Mouse (Mus musculus) small intestine, adult 2 months (tissue): ENCODE measurements around the gene Kcnd3. TPM values are rescaled to one million over a fixed set of nuclear protein-coding genes. Genes with fewer than 3 reads are reported as not detected.

Source experiments
- H3K27ac ChIP-seq: fragments of 200-500 bp; 2 replicates; pipeline ENCODE4 v1.5.1; 2012; ENCODE audit warnings: low read depth, low read length, control low read depth, inconsistent platforms; ENCODE audit not compliant: insufficient read depth
- H3K27me3 ChIP-seq: fragments of 200-500 bp; 2 replicates; pipeline ENCODE4 v1.6.1; 2012; ENCODE audit warnings: mild to moderate bottlenecking, moderate library complexity, low read length, inconsistent platforms; ENCODE audit not compliant: control insufficient read depth, insufficient read depth
- H3K36me3 ChIP-seq: fragments of 200-500 bp; 2 replicates; pipeline ENCODE4 v1.6.1; 2012; ENCODE audit warnings: mild to moderate bottlenecking, low read length, control low read depth, inconsistent platforms; ENCODE audit not compliant: control insufficient read depth, insufficient read depth
- H3K4me1 ChIP-seq: fragments of 200-500 bp; 2 replicates; pipeline ENCODE4 v1.6.1; 2012; ENCODE audit warnings: low read length, inconsistent platforms, mixed read lengths; ENCODE audit not compliant: control insufficient read depth, insufficient read depth, insufficient read length
- H3K4me3 ChIP-seq: fragments of 200-500 bp; 2 replicates; pipeline ENCODE4 v1.5.1; 2012; ENCODE audit warnings: low read depth, mild to moderate bottlenecking, control low read depth, inconsistent platforms, low read length, moderate library complexity
- CTCF ChIP-seq: fragments of 200-500 bp; IDR thresholded peaks from 2 replicates; pipeline ENCODE4 v1.5.1; 2012; ENCODE audit warnings: low read depth, mild to moderate bottlenecking, control low read depth, inconsistent platforms, low read length, moderate library complexity, mixed read lengths; ENCODE audit not compliant: insufficient replicate concordance, insufficient read length; ENCODE audit errors: extremely low read depth
- POLR2A ChIP-seq: fragments of 200-500 bp; IDR thresholded peaks from 2 replicates; pipeline ENCODE4 v1.6.1; 2012; ENCODE audit warnings: low read depth, mild to moderate bottlenecking, control low read depth, inconsistent platforms, low read length, moderate library complexity
- WGBS: fragments of 180-500 bp; shearing (Covaris S2); methylation state at CpG from one replicate; pipeline ENCODE4 v1.1.7; 2018; 5-methylcytosine and 5-hydroxymethylcytosine counted together
- polyA plus RNA-seq: library from polyadenylated mRNA; depleted of rRNA; stranded (reverse); fragments of >200 nt; gene quantifications from 2 replicates; pipeline ENCODE4 v1.2.3, GENCODE M21; 2012

The Kcnd3 gene
- polyA plus RNA-seq, 1 experiment = 1.5 TPM

DNA sequence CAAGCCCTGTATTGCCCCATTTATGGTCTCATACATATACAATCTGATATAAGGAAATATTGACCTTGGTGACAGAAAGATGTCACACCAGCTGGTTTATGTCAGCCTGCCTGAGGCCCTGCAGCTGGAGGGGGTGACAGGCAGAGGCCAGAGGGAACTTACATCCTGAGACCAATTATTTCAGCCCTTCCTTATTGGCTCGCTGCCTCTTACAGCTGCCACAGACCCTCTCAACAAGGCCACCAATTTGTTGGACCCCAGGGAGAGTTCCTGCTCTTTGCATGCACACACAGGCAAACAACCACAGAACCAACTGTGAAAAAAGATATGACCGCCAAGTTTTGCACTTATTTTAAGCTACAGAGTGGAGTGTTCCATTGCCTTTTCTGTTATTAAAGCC lies 180.2 kb downstream of the Kcnd3 start:
- 62% methylated on average over 2 of the region's 2 CpGs for WGBS
- H3K27ac ChIP-seq = no peak overlapping the region
- no peaks in the 10 kb centered on the region for H3K27me3 ChIP-seq
- H3K36me3 ChIP-seq = no peaks in the 10 kb centered on the region
- TF ChIP-seq POLR2A = no peak
- TF ChIP-seq CTCF = no peak
- no peak overlapping the region for H3K4me3 ChIP-seq
- no peaks in the 10 kb centered on the region for H3K4me1 ChIP-seq

DNA sequence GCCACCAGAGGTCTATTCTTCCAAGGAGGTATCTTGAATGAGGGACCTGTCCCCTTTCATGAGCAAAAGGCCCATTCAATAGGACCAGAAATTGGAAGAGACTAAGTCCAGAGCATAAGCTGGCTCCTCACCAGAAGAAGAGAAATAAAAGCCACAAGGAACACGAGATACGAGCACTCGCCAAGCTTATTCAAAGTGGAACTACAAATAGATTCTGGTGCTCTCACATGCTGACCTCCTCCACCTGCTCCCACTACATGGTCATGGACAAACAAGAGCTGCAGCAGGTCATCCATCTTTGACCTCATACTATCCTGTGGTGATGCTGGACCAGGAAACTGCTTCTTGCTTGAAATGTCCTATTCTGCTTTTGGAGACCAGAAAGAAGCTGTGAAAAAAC lies 180.9 kb downstream of the Kcnd3 start:
- WGBS = 70% methylated on average over 3 of the region's 3 CpGs
- Histone ChIP-seq H3K4me3 (no peak overlapping the region), H3K27me3 (no peaks in the 10 kb centered on the region), H3K27ac (no peak overlapping the region), H3K36me3 (no peaks in the 10 kb centered on the region), H3K4me1 (no peaks in the 10 kb centered on the region)
- TF ChIP-seq POLR2A (no peak), CTCF (no peak)

DNA sequence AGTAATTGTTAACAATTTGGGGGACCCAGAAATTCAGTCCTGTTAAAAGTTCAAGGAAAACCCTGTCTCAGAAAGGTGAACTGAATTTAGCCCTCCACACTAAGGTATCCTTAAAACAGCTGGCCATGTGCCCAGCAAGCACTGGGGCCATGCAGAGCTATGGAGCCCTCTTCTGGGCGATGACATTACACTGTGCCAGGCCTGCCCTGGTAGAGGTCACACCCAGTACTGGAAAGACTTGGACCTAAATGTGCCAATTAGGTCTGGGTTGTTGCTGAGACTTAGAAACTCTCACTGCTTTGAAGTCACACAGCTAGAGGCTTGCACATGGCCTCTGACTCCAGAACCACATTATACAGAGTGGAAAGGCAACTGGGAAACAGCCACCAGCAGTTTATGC lies 190.1 kb downstream of the Kcnd3 start:
- Histone ChIP-seq H3K36me3 (no peaks in the 10 kb centered on the region), H3K4me3 (no peak overlapping the region), H3K27ac (no peak overlapping the region), H3K4me1 (no peaks in the 10 kb centered on the region), H3K27me3 (no peaks in the 10 kb centered on the region)
- WGBS = 17% methylated on average over 1 of the region's 1 CpGs
- TF ChIP-seq POLR2A (no peak), CTCF (no peak)

DNA sequence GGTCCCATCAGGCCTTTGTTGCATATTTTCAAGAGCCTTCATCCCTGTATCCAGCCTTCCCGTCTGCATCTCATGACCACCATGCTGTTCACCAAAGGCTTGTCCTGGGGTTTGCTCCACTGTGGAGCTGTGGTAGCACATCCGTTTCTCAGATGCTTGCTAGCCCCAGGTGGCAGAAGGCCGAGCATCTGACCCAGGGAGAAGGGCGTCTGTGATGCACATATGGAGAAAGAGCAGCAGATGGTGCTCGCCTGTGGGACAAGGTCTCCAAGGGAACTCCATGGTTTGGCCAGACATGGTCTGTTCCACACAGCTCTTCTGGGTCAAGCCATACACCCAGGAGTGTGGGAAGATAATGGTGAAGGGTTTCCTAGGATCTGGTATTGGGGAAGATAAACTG lies 191.4 kb downstream of the Kcnd3 start:
- no peak for TF ChIP-seq CTCF
- TF ChIP-seq POLR2A = no peak
- Histone ChIP-seq H3K4me1 (no peaks in the 10 kb centered on the region), H3K36me3 (no peaks in the 10 kb centered on the region), H3K27ac (no peak overlapping the region), H3K27me3 (no peaks in the 10 kb centered on the region), H3K4me3 (no peak overlapping the region)
- WGBS = 79% methylated on average over 5 of the region's 5 CpGs

DNA sequence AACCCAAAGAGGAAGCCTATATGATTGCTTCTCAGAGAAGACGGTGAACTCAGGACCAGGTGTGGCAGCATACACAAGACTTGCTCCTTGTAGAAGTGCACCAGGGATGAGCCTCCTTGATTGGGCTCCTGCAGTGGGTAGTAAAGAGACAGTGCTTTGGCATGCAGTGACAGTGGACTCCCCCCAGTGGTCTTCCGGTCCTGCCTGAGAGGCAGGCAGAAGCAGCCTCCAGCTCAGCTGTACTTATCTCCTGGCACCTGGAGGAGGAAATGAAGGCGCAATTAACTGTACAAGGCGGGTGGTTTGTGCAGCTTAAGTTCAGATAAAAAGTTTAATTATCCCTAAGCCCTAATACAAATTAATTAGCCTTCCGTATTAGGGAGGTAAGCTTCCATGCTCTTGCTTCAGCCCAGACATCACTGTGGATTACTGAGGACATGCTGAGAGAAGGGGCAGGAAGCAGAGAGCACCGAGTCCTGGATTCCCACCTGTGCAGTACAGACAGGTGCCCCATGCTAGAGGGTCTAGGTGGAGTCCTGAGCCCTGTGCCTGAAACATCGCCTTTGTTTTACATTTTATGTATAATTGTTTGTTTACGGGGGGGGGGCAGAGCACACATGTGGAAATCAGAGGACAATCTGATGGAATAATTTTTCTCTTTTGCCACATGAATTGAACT lies 196.9 kb downstream of the Kcnd3 start:
- no peak overlapping the region for H3K4me3 ChIP-seq
- H3K27me3 ChIP-seq = no peaks in the 10 kb centered on the region
- H3K36me3 ChIP-seq = no peaks in the 10 kb centered on the region
- H3K27ac ChIP-seq = no peak overlapping the region
- TF ChIP-seq CTCF (no peak), POLR2A (no peak)
- no peaks in the 10 kb centered on the region for H3K4me1 ChIP-seq
- 36% methylated on average over 8 of the region's 8 CpGs for WGBS

DNA sequence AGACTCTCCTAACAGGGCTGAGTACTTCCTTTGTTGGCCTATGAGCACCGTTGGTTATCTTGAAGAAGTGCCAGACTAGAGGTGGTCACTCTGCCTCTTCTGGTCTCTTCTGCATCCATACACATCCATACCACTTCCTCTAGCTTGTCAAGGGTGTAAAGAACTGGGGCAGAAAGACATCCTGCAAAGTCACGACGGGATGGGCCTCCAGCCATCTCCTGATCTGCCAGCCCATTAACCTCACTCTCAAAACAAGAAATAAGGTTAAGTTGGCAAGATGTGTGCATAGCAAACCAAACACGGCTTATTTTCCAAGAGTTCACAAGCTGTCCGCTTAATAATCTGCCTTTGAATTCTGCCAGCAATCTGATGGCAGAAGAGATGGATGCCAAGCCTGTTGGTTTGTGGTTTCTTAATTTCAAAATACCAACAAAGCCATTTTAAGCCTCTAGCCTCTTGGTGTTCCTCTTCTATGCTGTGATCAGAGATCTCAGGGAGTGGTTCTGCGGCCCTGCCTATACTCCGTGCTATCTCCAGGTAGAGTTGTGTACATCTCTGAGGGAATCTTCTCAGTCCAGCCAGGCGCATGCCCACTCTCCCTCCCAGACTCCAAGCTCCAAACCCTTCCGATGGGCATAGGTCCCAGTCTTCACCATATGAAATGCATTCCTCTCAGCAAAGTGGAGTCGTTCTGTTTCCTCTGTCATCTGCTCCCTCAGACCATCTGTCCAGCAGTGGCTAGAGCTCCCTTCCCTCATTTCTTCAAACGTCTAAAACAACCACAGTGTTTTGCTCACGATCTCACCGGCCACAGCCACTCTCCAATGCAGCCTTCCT lies 201.6 kb downstream of the Kcnd3 start:
- no peaks in the 10 kb centered on the region for H3K36me3 ChIP-seq
- no peak for TF ChIP-seq POLR2A
- no peak for TF ChIP-seq CTCF
- H3K4me3 ChIP-seq = no peak overlapping the region
- 83% methylated on average over 13 of the region's 13 CpGs for WGBS
- no peak overlapping the region for H3K27ac ChIP-seq
- H3K27me3 ChIP-seq = no peaks in the 10 kb centered on the region
- H3K4me1 ChIP-seq = no peaks in the 10 kb centered on the region

DNA sequence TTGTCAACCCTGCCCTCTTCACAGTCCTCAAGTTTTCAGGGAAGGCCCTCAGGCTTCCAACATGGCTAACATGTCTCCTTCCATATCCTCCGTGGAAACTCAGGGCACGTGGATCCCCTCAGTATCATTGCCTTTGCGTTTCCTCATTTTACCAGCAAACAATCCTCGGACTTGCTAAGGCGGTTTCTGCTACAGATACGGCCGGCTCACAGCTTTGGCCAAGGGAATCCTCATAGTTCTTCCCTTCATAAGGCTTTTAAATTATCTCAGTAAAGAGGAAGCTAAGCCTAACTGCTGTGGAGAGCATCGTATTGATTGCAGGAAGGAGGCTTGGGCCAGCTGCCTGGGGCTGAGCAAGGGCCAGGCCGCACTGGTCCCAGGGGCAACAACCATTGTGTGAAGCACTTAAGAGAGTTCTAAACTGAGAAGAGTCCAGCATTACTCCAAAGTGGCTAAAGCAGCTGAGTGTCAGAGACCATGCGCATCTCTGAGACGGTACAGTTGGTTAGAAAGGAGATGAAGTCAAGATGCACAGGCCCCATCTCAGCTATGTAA lies 203.0 kb downstream of the Kcnd3 start:
- 86% methylated on average over 11 of the region's 11 CpGs for WGBS
- no peak for TF ChIP-seq CTCF
- no peak for TF ChIP-seq POLR2A
- Histone ChIP-seq H3K27me3 (no peaks in the 10 kb centered on the region), H3K27ac (no peak overlapping the region), H3K4me1 (no peaks in the 10 kb centered on the region), H3K36me3 (no peaks in the 10 kb centered on the region), H3K4me3 (no peak overlapping the region)
